26 mouse cellular contexts compared by ENCODE assay signal in the genomic region with DNA sequence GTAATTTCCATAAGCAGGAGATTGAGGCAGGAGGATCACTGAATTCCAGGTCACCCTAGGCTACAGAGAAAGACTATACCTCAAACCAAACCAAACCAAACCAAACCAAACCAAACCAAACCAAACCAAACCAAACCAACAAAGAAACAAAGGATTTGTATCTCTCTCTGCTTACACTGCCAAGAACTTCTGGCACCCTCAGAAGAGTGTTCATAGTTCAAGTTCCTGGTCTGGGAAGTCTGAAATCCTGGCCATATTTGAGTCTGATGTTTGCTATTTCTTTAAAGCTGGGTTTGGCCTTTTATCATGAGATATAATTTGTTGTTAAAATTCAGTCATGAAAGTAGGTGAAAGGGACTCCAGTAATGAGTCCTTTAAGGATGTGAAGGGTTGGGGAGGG.
"Had no signal": no experiment of that assay in that cellular context is flagged by ENCODE, and none has a peak within 500 bp of the region (broad histone marks: within the 10 kb centered on the region; RNA-seq: fewer than 3 reads in every experiment).

No protein-coding gene starts in this region.

- H3K4me3 ChIP-seq: embryonic facial prominence, embryonic 10.5 days; embryonic facial prominence, embryonic 12.5 days; embryonic facial prominence, embryonic 13.5 days; embryonic facial prominence, embryonic 15.5 days; erythroblast, embryonic 14.5 days; forebrain, embryonic 10.5 days; forebrain, embryonic 12.5 days; forebrain, embryonic 13.5 days; forebrain, embryonic 15.5 days; gastrocnemius, adult 2 months; heart, adult 2 months had no signal

- DNase-seq: cerebellum, adult 8-10 months; cerebellum, adult 9-10 months; cerebellum, adult 9-11 months; cerebellum, postnatal 10 days; cerebellum, postnatal 25 days; cerebellum, postnatal 36 days; embryo, embryonic 11 days; forebrain, postnatal 0 days; gastrocnemius, adult 2 months; gastrocnemius, postnatal 10 days; gastrocnemius, postnatal 14 days; gastrocnemius, postnatal 25 days; gastrocnemius, postnatal 36 days; heart, adult 11 months; heart, adult 18-20 months; heart, adult 2 months had no signal

- ATAC-seq: forebrain, embryonic 13.5 days; forebrain, embryonic 15.5 days; forebrain, embryonic 16.5 days; forebrain, postnatal 0 days had no signal

- H3K27me3 ChIP-seq: embryonic facial prominence, embryonic 12.5 days; embryonic facial prominence, embryonic 13.5 days; embryonic facial prominence, embryonic 15.5 days; forebrain, embryonic 12.5 days; forebrain, embryonic 13.5 days; forebrain, embryonic 15.5 days had no signal

- H3K27ac ChIP-seq: embryonic facial prominence, embryonic 10.5 days; embryonic facial prominence, embryonic 12.5 days; embryonic facial prominence, embryonic 13.5 days; embryonic facial prominence, embryonic 15.5 days; forebrain, embryonic 10.5 days; forebrain, embryonic 12.5 days; forebrain, embryonic 13.5 days; forebrain, embryonic 15.5 days; gastrocnemius, adult 2 months; heart, adult 2 months had no signal

- H3K36me3 ChIP-seq: embryonic facial prominence, embryonic 10.5 days; embryonic facial prominence, embryonic 12.5 days; embryonic facial prominence, embryonic 13.5 days; embryonic facial prominence, embryonic 15.5 days; forebrain, embryonic 10.5 days; forebrain, embryonic 12.5 days; forebrain, embryonic 15.5 days had no signal

- H3K9me3 ChIP-seq: embryonic facial prominence, embryonic 10.5 days; embryonic facial prominence, embryonic 12.5 days; embryonic facial prominence, embryonic 13.5 days; embryonic facial prominence, embryonic 15.5 days; forebrain, embryonic 10.5 days; forebrain, embryonic 12.5 days; forebrain, embryonic 13.5 days; forebrain, embryonic 15.5 days had no signal

- H3K9ac ChIP-seq: embryonic facial prominence, embryonic 12.5 days; embryonic facial prominence, embryonic 13.5 days; embryonic facial prominence, embryonic 15.5 days; forebrain, embryonic 12.5 days; forebrain, embryonic 13.5 days; forebrain, embryonic 15.5 days; forebrain, postnatal 0 days had no signal

- H3K4me1 ChIP-seq: embryonic facial prominence, embryonic 10.5 days; embryonic facial prominence, embryonic 12.5 days; embryonic facial prominence, embryonic 13.5 days; embryonic facial prominence, embryonic 15.5 days; forebrain, embryonic 10.5 days; forebrain, embryonic 12.5 days; forebrain, embryonic 13.5 days; forebrain, embryonic 15.5 days had no signal

- H3K4me2 ChIP-seq: embryonic facial prominence, embryonic 12.5 days; embryonic facial prominence, embryonic 13.5 days; embryonic facial prominence, embryonic 15.5 days; forebrain, embryonic 12.5 days; forebrain, embryonic 13.5 days; forebrain, embryonic 15.5 days had no signal
